Mouse (Mus musculus): ENCODE measurements at regions not wholly inside any gene's neighbourhood (a gene's known extent, or its start where the extent isn't known, plus 50 kb on each side); places are given as distances from the start of the nearest gene placed in this dataset.

DNA sequence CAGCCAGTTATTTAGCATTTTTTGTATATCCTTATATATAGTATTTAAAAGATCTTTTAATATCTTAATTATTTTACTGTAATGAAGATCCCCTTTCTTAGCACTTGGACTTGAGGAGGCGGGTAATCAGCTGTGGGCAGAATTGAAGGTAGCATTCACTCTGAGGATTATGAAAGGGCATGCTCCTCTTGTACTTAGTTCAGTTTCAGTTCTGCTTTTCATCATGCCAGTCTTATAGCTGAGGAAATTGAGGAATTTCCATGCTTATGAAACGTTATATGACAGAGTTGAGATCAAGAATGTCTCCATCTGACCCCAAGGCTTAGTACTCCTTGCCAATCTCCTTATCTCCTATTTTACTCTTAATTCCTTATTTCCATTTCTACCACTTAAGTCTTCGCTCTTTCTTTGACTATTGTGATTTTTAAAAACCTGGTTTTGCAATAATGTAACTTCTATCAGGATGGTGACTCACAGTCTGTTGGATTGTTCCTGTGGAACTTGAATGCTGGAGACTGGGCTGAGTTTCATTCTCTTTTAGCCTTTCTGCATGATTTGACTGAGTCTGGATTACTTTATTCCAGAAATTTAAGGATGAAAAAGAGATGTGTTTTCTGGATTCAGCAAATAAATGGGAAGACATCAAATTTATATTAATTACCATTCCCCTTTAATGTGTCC lies 133.6 kb downstream of the Papss1 start:
- in situ Hi-C loops (cut with MboI, MseI): no loop called here

- in situ Hi-C loops (cut with MboI, MseI): no loop called here
Observed at GRCm38 (mm10) chr3:131703134-131703533, 138.6 kb downstream of the Papss1 start.

GRCm38 (mm10) chr3:131713532-131713931 lies 149.0 kb downstream of the Papss1 start:
- in situ Hi-C loops (cut with MboI, MseI): no loop called here

- in situ Hi-C loops (cut with MboI, MseI): no loop called here
Observed at GRCm38 (mm10) chr3:131718761-131719160, 154.2 kb downstream of the Papss1 start.

GRCm38 (mm10) chr3:131728618-131729017 lies 164.1 kb downstream of the Papss1 start:
- in situ Hi-C loops (cut with MboI, MseI): no loop called here

GRCm38 (mm10) chr3:131734226-131734625 lies 169.7 kb downstream of the Papss1 start:
- in situ Hi-C loops (cut with MboI, MseI): no loop called here

- in situ Hi-C loops (cut with MboI, MseI): no loop called here
Observed at GRCm38 (mm10) chr3:131737461-131737860, 172.9 kb downstream of the Papss1 start.

DNA sequence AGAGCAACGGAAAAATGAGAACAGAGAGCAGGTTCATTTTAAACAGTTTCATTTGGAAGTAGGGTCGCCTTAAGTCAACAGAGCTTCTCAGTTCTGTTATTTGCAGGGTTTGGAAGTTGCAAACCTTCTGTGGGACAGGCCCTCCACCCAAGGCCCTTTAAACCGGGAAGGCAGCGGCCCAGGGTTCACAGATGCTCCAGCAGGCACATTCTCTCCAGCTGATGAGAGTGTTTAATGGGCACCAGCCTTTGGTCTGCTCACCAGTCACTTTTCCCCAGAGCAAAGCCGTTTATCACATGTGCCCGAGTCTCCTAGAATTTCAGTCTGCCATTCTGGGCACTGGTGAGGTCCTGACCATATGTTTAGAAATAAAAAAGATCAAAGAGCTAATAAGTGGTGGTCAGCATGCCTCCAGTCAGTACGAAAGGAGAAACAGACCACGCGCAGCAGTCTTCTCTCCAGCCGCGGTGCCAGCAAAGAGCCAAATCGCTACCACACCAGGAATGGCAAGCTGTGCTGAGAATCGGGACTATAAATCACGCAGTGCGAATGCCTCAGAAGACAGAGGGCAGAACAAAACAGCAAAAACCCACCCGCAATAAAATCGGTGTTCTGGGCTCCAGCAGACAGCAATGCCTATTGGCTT lies 173.5 kb downstream of the Papss1 start:
- in situ Hi-C loops (cut with MboI, MseI): no loop called here

DNA sequence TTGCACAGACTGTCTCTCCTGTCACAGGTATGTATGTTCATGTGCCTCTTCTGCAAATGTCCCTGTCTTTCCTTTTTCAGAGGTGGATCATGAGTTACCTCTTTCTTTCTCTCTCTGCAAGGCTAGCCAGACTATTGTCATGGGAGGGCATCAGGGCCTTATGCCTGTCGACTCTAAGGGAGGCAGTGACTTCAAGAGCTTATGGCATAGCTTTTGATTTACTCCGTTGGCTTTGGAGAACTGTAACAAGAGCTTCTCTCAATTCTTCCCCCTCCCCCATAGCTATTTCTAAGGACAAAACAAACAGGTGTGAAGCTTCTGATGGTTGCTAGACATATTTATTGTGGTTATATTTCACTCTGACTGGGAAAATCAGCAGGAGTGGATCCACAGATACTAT lies 191.0 kb downstream of the Papss1 start:
- in situ Hi-C loops (cut with MboI, MseI): loop anchor here (25.0 kb wide), 1 partner anchor 393 kb away; no protein-coding TSS in a partner anchor

DNA sequence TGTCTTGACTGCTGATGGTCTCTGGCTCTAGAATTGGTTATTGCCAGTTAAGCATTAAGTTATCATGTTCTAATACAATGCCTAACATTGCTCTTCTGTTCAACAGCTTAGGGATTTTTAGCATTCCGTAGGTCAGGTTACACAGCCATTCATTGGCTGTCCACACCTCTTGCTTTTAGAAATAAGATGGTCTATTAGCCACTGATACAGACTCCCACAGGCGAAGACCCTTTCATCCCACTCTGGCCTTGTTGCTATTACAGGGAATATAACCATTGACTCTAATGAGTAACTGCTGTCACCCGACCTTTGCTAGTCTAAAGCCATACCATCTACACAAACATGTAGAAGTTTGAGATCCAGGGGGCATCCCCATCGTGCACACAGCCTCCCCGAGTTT lies 191.6 kb downstream of the Papss1 start:
- in situ Hi-C loops (cut with MboI, MseI): loop anchor here (25.0 kb wide), 1 partner anchor 394 kb away; no protein-coding TSS in a partner anchor

DNA sequence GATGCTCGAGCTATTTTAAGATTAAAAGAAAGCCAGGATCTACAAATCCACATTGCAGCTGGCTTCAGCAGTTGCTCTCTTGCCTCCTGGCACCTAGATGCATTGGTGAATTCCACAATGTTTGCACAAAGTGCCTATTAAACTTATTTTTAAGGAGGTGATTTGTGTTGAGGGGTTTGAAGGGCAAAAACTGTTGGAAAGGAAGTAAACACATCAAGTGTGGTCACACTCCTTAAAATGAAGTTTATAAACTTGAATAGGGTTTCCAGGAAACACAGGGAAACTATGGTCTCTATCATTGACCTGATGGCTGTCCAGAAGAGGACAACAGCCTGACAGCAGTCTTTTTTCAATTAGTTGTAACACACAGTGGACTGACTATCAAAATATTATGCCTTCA lies 205.4 kb downstream of the Papss1 start:
- in situ Hi-C loops (cut with MboI, MseI): loop anchor here (25.0 kb wide), 1 partner anchor 408 kb away; no protein-coding TSS in a partner anchor

- in situ Hi-C loops (cut with MboI, MseI): loop anchor here (25.0 kb wide), 1 partner anchor 408 kb away; no protein-coding TSS in a partner anchor
Observed at GRCm38 (mm10) chr3:131770486-131770885, 205.9 kb downstream of the Papss1 start.

DNA sequence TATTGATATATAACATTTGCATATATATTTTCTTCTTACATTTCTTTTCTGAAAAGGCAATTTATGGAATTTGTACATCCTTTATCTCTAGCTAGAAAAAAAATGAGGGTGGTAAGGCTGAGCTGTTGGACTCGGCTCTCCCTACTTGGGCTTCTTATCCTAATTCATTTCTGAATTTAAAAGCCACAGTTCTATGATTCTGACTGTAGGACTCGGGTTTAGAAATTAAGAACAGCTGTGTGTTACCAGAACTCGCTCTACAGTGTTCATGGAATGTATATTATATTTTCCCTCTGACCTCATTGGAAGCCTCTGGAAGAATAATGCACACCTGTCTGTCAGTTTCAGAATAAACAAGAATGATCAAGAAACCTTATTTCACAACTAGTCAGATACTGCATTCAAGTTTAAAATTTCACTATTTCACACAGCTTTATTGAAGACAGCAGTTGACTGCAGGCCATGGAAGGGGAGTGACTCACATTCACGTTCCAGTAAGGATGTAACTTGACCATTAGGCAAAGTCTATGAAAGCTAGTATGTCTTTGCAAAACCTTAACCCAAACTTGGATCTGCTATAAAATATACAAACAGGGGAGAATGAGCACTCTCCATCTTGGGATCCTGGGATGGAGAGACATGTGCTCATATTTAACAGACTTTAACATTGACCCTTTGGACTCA lies 207.4 kb downstream of the Papss1 start:
- in situ Hi-C loops (cut with MboI, MseI): loop anchor here (25.0 kb wide), 1 partner anchor 410 kb away; no protein-coding TSS in a partner anchor

DNA sequence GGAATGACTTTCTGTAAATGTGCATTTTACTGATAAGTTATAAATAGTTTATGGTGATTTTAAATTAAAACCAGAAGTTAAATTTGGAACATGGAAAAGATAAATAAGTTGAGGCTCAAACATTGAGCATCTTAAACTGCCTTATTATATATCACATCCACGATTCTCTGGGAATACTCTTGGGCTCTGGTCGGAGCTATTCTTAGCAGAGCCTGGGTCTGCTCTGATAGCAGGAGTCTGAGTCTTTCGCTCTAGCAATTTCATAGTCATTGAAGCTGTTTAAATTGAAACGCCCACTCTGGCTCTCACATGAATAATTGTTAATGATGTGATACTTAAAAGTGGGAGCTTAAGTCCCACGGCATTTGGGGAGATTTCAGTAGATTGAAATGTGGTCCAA lies 208.0 kb downstream of the Papss1 start:
- in situ Hi-C loops (cut with MboI, MseI): loop anchor here (25.0 kb wide), 1 partner anchor 410 kb away; no protein-coding TSS in a partner anchor

DNA sequence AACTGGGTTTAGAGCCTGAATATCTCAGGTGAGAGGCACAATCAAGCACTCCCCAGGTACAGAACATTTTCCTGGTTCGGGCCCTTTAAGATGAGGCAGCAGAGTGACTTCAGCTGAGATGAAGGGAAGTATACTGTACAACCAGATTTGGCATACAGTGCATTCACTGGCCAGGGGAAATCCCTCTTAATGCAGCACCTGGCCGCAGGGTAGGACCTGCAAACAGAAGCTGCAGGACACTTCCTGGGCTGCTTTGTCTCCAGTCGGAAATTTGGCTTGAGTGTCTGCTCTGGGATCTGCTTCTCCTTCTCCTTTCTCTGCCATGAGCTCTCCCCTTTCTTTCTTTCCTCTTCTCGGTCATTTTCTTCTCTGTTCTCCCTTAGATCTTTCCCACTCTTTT lies 210.9 kb downstream of the Papss1 start:
- in situ Hi-C loops (cut with MboI, MseI): no loop called here

- in situ Hi-C loops (cut with MboI, MseI): no loop called here
Observed at GRCm38 (mm10) chr3:131776650-131777049, 212.1 kb downstream of the Papss1 start.

- in situ Hi-C loops (cut with MboI, MseI): no loop called here
Observed at GRCm38 (mm10) chr3:131779803-131780202, 215.2 kb downstream of the Papss1 start.

DNA sequence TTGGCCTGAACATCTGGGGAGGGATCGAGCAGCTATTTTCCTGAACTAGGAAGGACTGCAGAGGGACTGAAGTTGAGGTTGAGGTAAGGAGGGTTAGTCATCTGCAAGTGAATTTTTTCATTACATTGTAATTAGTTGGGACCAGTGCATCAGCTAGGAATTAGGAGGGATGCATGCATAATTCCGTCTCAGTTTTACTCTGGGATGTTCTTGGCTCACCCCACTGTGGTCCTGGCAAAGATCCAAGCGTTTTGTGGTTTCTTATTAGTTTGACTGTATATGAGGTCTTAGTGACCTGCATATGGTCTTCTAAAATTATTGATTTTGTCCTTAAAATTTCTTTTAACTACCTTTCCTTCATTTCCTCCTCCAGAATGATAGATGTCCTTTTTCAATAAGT lies 221.0 kb downstream of the Papss1 start:
- in situ Hi-C loops (cut with MboI, MseI): no loop called here

- in situ Hi-C loops (cut with MboI, MseI): no loop called here
Observed at GRCm38 (mm10) chr3:131788321-131788720, 223.8 kb downstream of the Papss1 start.

DNA sequence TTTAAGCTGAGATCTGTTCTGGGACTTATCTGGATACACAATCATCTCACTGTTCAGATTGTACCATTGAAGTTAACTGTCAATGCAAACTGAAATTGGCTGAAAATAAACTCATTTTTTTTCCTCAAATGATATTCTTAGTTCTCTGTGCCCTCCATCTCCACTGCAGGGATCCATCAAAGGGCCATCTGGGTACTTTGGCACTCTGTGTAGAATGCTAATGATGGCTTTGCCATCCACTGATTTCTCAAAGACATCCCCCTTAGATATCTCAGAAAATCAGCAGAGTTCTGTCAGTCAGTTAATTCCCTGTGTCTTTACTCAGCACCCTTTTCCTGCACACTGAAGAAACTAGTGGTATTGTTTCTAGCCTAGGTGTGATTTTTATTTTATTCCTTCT lies 224.6 kb downstream of the Papss1 start:
- in situ Hi-C loops (cut with MboI, MseI): no loop called here

DNA sequence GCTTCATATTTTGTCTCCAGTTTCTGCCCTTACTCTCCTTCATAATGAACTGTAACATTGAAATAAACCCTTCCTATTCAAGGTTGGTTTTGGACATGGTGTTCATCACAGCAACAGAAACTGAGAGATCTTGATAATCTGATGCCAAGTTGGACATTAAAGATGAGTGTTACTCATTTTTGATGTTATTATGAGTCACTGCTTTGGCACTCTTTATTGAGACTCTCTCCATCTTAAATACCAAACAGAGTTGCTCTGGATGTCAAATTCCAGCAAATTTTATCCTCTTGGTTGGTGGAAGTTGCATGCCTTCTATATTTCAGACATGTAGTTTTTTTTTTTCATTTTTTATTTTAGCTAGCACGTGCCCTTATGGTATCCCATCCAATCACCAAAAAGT lies 229.5 kb downstream of the Papss1 start:
- in situ Hi-C loops (cut with MboI, MseI): no loop called here
